Mouse (Mus musculus): Measurements from ENCODE around the gene Tnrc6b. TPM values are rescaled to one million over a fixed set of nuclear protein-coding genes. Genes with fewer than 3 reads are reported as not detected.
"Not testable (repeated sequence)": the region's sequence is repeated elsewhere in the genome, so short reads cannot be mapped to it uniquely, and the experiment has no call there.

The Tnrc6b gene
- total RNA-seq, 1 experiment = 37.0 TPM

DNA sequence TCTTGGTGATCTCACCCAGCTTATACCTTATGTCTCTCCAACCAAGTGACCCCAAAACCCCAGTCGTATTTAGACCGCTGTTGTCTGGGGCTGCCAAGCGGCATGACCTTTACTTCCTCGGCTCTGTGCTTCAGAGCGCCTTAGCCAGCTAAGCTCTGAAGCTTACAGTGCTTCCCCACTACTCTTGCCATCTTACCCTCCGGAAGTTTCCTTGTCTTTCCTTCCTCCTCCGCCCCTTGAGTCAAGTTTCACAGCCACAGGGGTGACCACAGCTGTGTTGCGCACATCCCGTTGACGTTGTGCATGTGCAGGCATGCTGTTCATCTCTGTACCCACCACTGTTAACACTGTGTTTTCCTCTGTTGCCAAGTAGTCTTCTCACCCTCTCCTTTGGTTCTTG is 185.6 kb downstream of the Tnrc6b start:
- peaks cover 8% of the 10 kb centered on the region for H3K36me3 ChIP-seq (ENCODE audit: control insufficient read depth, insufficient read depth, low read length, poor library complexity, severe bottlenecking)

DNA sequence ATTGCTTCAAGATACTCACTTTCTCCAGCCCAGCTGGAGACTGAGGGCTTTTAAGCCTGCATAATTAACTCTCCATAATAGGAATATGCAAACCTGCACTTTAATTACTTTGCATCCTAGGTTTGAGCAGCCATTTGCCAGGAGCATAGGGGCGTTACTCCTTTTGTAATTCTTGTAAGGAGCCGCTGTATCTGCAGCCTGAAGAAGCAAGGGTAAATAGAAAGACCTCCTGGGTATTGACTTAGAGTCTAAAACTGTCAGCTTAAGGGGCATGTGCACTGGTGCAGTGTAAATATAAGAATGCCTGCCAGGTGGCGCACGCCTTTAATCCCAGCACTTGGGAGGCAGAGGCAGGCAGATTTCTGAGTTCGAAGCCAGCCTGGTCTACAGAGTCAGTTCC is 186.8 kb downstream of the Tnrc6b start:
- peak; percentile 29 for DNase-seq (ENCODE audit: low read depth, low spot score)
- Histone ChIP-seq H3K9me3 (ENCODE audit: control insufficient read depth, insufficient read depth, low read depth, low read length) (no peaks in the 10 kb centered on the region), H3K27ac (ENCODE audit: insufficient read depth, low read depth, low read length, poor library complexity, severe bottlenecking) (no peak overlapping the region), H3K9ac (ENCODE audit: insufficient read depth, low read depth, low read length, poor library complexity, severe bottlenecking) (no peak overlapping the region), H3K4me1 (ENCODE audit: control insufficient read depth in 2 of 2, insufficient read depth in 2 of 2, low read length in 2 of 2, poor library complexity in 1 of 2) (peaks cover 3 to 5% of the 10 kb centered on the region in 2 experiments; a peak in 2 of 4 replicates), H3K36me3 (ENCODE audit: control insufficient read depth, insufficient read depth, low read length, poor library complexity, severe bottlenecking) (peaks cover 14% of the 10 kb centered on the region), H3K4me3 (ENCODE audit: insufficient read depth in 1 of 2, low read depth in 1 of 2, low read length in 2 of 2, poor library complexity in 1 of 2, severe bottlenecking in 1 of 2) (no peak overlapping the region)
- in situ Hi-C loops (cut with MboI; ENCODE audit: low sequenced_read_pairs in 2 of 2, unreplicated experiment in 2 of 2) = no loop called here
- TF ChIP-seq HCFC1 (IDR thresholded peaks at IDR 0.05; ENCODE audit: borderline replicate concordance, insufficient read depth, low read length) = no peak
- TF ChIP-seq ZC3H11A (IDR thresholded peaks at IDR 0.05; ENCODE audit: borderline replicate concordance, low read depth, low read length) = no peak
- TF ChIP-seq MAFK (IDR thresholded peaks at IDR 0.05; ENCODE audit: insufficient read depth, low read depth, low read length) = no peak
- no peak for TF ChIP-seq ZNF384 (IDR thresholded peaks at IDR 0.05; ENCODE audit: low read depth, low read length)
- TF ChIP-seq CHD2 (IDR thresholded peaks at IDR 0.05; ENCODE audit: low read depth, low read length) = no peak

More for the DNA sequence above, 185.6 kb downstream of the Tnrc6b start:
- Histone ChIP-seq H3K27ac (ENCODE audit: insufficient read depth, low read depth, low read length, poor library complexity, severe bottlenecking) (no peak overlapping the region), H3K4me1 (ENCODE audit: control insufficient read depth in 2 of 2, insufficient read depth in 2 of 2, low read length in 2 of 2, poor library complexity in 1 of 2) (peaks cover 3 to 5% of the 10 kb centered on the region in 2 experiments; a peak in 2 of 4 replicates), H3K9ac (ENCODE audit: insufficient read depth, low read depth, low read length, poor library complexity, severe bottlenecking) (no peak overlapping the region), H3K4me3 (ENCODE audit: insufficient read depth in 1 of 2, low read depth in 1 of 2, low read length in 2 of 2, poor library complexity in 1 of 2, severe bottlenecking in 1 of 2) (no peak overlapping the region), H3K9me3 (ENCODE audit: control insufficient read depth, insufficient read depth, low read depth, low read length) (no peaks in the 10 kb centered on the region)
- no peak for TF ChIP-seq ZC3H11A (IDR thresholded peaks at IDR 0.05; ENCODE audit: borderline replicate concordance, low read depth, low read length)
- TF ChIP-seq HCFC1 (IDR thresholded peaks at IDR 0.05; ENCODE audit: borderline replicate concordance, insufficient read depth, low read length) = no peak
- no peak for TF ChIP-seq MAFK (IDR thresholded peaks at IDR 0.05; ENCODE audit: insufficient read depth, low read depth, low read length)
- TF ChIP-seq CHD2 (IDR thresholded peaks at IDR 0.05; ENCODE audit: low read depth, low read length) = no peak
- TF ChIP-seq ZNF384 (IDR thresholded peaks at IDR 0.05; ENCODE audit: low read depth, low read length) = no peak
- in situ Hi-C loops (cut with MboI; ENCODE audit: low sequenced_read_pairs in 2 of 2, unreplicated experiment in 2 of 2) = no loop called here
- DNase-seq (ENCODE audit: low read depth, low spot score) = no peak

DNA sequence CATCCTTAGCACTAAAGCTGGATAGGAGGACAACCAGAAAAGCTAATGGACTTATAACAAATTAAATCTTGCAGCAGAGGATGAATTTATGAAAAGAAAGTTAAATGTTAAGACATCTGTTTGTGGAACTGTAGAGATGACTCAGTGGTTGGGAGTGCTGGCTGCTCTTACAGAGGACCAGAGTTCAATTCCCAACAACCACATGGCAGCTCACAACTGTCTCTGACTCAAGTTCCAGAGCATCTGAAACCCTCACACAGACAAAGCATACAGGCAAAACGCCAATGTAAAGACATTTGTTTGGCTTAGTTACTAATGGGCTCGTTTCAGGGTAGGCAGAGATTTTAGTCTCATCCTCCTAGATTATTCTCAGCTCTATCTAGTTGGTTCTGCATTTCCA is 188.7 kb downstream of the Tnrc6b start:
- H3K9me3 ChIP-seq (ENCODE audit: control insufficient read depth, insufficient read depth, low read depth, low read length) = no peaks in the 10 kb centered on the region
- no peak overlapping the region for H3K9ac ChIP-seq (ENCODE audit: insufficient read depth, low read depth, low read length, poor library complexity, severe bottlenecking)
- no peak for DNase-seq (ENCODE audit: low read depth, low spot score)
- no peak for TF ChIP-seq MAFK (IDR thresholded peaks at IDR 0.05; ENCODE audit: insufficient read depth, low read depth, low read length)
- TF ChIP-seq ZNF384 (IDR thresholded peaks at IDR 0.05; ENCODE audit: low read depth, low read length) = no peak
- TF ChIP-seq ZC3H11A (IDR thresholded peaks at IDR 0.05; ENCODE audit: borderline replicate concordance, low read depth, low read length) = no peak
- no peak for TF ChIP-seq HCFC1 (IDR thresholded peaks at IDR 0.05; ENCODE audit: borderline replicate concordance, insufficient read depth, low read length)
- no peak for TF ChIP-seq CHD2 (IDR thresholded peaks at IDR 0.05; ENCODE audit: low read depth, low read length)
- peaks cover 3 to 5% of the 10 kb centered on the region in 2 experiments; a peak in 2 of 4 replicates for H3K4me1 ChIP-seq (ENCODE audit: control insufficient read depth in 2 of 2, insufficient read depth in 2 of 2, low read length in 2 of 2, poor library complexity in 1 of 2)
- H3K36me3 ChIP-seq (ENCODE audit: control insufficient read depth, insufficient read depth, low read length, poor library complexity, severe bottlenecking) = peaks cover 14% of the 10 kb centered on the region
- in situ Hi-C loops (cut with MboI; ENCODE audit: low sequenced_read_pairs in 2 of 2, unreplicated experiment in 2 of 2) = no loop called here
- no peak overlapping the region for H3K4me3 ChIP-seq (ENCODE audit: insufficient read depth in 1 of 2, low read depth in 1 of 2, low read length in 2 of 2, poor library complexity in 1 of 2, severe bottlenecking in 1 of 2)
- no peak overlapping the region for H3K27ac ChIP-seq (ENCODE audit: insufficient read depth, low read depth, low read length, poor library complexity, severe bottlenecking)

DNA sequence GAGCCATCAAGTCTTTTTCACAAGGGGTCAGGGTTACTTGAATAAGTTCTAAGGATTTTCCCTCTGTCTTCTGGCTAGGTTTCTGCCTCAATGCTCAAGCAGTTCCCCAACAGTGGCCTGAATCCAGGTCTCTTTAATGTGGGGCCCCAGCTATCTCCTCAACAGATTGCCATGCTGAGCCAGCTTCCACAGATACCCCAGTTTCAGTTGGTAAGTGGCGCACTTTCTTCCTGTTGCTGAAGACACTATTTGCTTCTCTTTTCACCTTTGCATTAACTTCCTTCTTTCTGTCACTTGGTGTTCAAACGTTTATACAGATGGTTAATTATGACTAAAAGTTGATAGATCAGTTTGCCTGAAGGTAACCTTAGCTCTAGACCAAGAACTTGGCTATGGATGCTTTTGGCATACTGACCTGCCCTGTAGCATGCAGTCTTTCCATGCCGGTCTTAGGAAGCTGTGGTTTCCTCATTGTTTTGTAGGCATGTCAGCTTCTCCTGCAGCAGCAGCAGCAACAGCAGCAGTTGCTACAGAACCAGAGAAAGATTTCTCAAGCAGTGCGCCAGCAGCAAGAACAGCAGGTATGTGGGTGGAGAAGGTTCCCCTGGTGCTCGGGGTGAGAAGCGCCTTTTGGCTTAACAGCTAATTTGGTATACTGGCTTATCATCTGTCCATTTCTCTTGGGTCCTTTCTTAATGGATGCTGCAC is 190.8 kb downstream of the Tnrc6b start:
- Histone ChIP-seq H3K4me1 (ENCODE audit: control insufficient read depth in 2 of 2, insufficient read depth in 2 of 2, low read length in 2 of 2, poor library complexity in 1 of 2) (peaks cover under 1 to 5% of the 10 kb centered on the region in 2 experiments; a peak in 1 of 4 replicates), H3K9ac (ENCODE audit: insufficient read depth, low read depth, low read length, poor library complexity, severe bottlenecking) (no peak overlapping the region), H3K27ac (ENCODE audit: insufficient read depth, low read depth, low read length, poor library complexity, severe bottlenecking) (no peak overlapping the region), H3K9me3 (ENCODE audit: control insufficient read depth, insufficient read depth, low read depth, low read length) (no peaks in the 10 kb centered on the region), H3K4me3 (ENCODE audit: insufficient read depth in 1 of 2, low read depth in 1 of 2, low read length in 2 of 2, poor library complexity in 1 of 2, severe bottlenecking in 1 of 2) (no peak overlapping the region), H3K36me3 (ENCODE audit: control insufficient read depth, insufficient read depth, low read length, poor library complexity, severe bottlenecking) (peaks cover 6% of the 10 kb centered on the region; the same call in 1 of the 2 replicates)
- TF ChIP-seq HCFC1 (IDR thresholded peaks at IDR 0.05; ENCODE audit: borderline replicate concordance, insufficient read depth, low read length) (no peak), ZNF384 (IDR thresholded peaks at IDR 0.05; ENCODE audit: low read depth, low read length) (no peak), MAFK (IDR thresholded peaks at IDR 0.05; ENCODE audit: insufficient read depth, low read depth, low read length) (no peak), ZC3H11A (IDR thresholded peaks at IDR 0.05; ENCODE audit: borderline replicate concordance, low read depth, low read length) (no peak), CHD2 (IDR thresholded peaks at IDR 0.05; ENCODE audit: low read depth, low read length) (no peak)
- in situ Hi-C loops (cut with MboI; ENCODE audit: low sequenced_read_pairs in 2 of 2, unreplicated experiment in 2 of 2) = no loop called here
- DNase-seq (ENCODE audit: low read depth, low spot score) = no peak

DNA sequence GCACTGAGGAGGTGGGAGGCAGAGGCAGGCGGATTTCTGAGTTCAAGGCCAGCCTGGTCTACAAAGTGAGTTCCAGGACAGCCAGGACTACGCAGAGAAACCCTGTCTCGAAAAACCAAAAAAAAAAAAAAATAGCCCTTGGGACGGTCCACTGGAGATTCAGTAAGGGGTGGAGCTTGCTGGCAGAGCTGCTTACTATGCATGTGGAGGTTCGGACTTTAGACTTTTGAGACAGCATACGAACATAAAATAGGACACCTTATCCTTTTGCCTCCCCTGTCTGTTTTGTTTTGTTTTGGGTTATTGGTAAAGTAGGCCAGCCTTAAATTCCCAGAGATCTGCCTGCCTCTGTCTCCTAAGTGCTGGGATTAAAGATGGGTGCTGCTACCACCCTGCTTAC is 193.7 kb downstream of the Tnrc6b start:
- H3K4me3 ChIP-seq (ENCODE audit: insufficient read depth in 1 of 2, low read depth in 1 of 2, low read length in 2 of 2, poor library complexity in 1 of 2, severe bottlenecking in 1 of 2); DNase-seq (ENCODE audit: low read depth, low spot score); H3K27ac ChIP-seq (ENCODE audit: insufficient read depth, low read depth, low read length, poor library complexity, severe bottlenecking); H3K9ac ChIP-seq (ENCODE audit: insufficient read depth, low read depth, low read length, poor library complexity, severe bottlenecking); in situ Hi-C loops (cut with MboI; ENCODE audit: low sequenced_read_pairs in 2 of 2, unreplicated experiment in 2 of 2); H3K4me1 ChIP-seq (ENCODE audit: control insufficient read depth in 2 of 2, insufficient read depth in 2 of 2, low read length in 2 of 2, poor library complexity in 1 of 2); H3K36me3 ChIP-seq (ENCODE audit: control insufficient read depth, insufficient read depth, low read length, poor library complexity, severe bottlenecking); H3K9me3 ChIP-seq (ENCODE audit: control insufficient read depth, insufficient read depth, low read depth, low read length): not testable (repeated sequence)

Measured in ES-E14 (cell line).